Mouse (Mus musculus): ENCODE measurements around the gene Gm10392. TPM values are rescaled to one million over a fixed set of nuclear protein-coding genes. Genes with fewer than 3 reads are reported as not detected.

Gm10392 gene
- polyA plus RNA-seq, 1 experiment from 2014 or later = not detected

DNA sequence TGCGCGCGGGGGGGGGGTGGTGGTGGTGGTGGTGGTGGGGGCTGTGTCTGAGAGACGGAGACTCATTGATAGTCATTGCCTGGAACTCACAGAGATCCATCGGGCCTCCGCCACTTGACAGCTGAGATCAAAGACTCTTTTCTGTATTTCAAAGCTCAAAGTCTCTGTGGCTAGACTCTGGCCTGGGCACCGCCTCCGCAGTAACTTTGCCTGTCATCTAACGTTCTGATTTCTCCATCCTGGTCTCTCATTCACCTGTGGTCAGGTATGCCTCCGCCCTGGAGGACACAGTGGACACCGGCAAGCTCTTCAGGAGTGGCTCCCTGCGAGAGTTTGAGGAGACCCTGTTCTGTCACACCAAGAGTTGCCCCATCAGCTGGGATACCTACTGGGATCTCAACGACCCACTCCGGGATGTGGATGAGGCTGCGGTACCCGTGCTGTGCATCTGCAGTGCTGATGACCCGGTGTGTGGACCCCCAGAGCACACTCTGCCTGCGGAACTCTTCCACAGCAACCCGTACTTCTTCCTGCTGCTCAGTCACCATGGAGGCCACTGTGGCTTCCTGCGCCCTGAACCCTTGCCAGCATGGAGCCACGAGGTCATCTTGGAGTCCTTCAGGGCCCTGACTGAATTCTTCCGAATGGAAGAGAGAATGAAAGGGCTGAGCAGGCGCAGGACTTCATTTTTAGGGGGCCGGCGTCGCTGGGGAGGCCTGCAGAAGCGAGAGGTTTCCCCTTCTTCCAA, 773 bp downstream of the Gm10392 start:
- no peaks in the 10 kb centered on the region for H3K36me3 ChIP-seq (ENCODE audit: control insufficient read depth, insufficient read depth, low read length)
- H3K4me3 ChIP-seq (ENCODE audit: low read depth, low read length) = no peak overlapping the region
- no peak overlapping the region for H3K9ac ChIP-seq (ENCODE audit: low read depth, low read length)
- no peaks in the 10 kb centered on the region for H3K9me3 ChIP-seq (ENCODE audit: control insufficient read depth, low read length)
- H3K4me2 ChIP-seq (ENCODE audit: low read depth, low read length) = no peak overlapping the region
- peaks cover 28% of the 10 kb centered on the region for H3K27me3 ChIP-seq (replicated peaks; ENCODE audit: control insufficient read depth, insufficient read depth, low read length)
- ATAC-seq (ENCODE audit: low read depth) = no peak
- 79% methylated on average over 25 of the region's 27 CpGs for WGBS
- no peak for DNase-seq (ENCODE audit: low spot score)
- peaks cover 23% of the 10 kb centered on the region for H3K4me1 ChIP-seq (ENCODE audit: control insufficient read depth, insufficient read depth, low read length)
- no peak overlapping the region for H3K27ac ChIP-seq (replicated peaks; ENCODE audit: low read depth, low read length)

DNA sequence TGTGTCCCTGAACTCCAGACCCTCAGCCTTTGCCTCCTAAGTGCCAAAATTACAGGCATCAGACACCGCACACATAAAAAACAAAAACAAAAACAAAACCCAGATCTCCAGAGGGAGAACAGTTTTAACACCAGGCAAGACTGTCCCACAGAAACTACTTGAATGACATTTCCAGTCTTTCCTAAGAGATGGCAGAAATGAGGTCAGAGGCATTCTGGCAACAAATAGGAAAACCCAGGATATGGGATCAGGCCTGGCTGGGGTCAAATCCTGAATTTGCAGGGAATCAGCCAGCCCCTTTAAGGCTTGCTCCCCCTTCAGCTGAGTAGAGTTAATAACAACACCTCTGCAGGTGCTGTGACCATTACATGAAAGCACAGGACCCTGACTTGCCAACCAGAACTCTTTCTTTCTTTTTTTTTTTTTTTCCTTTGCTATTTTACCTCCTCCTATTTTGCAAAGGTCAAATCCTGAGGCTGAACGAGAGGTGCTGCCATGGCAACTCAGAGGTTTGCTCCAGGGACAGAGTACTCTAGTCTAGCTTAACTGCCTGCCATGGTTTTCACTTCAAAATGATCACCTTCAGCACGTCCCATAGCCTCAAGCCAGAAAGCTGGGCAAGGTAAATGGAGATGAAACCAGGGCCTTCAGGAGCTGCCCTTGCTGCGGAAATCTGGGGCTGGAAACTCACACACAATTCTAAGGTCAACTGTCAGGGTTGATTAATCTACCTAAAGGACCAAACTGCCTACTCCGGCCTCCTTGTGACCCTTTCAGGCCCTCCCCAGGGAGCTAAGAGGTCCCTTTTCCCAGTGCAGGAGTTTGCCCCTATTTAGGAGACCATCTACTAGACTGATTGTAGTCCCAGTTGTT, 2.2 kb downstream of the Gm10392 start:
- DNase-seq (ENCODE audit: low spot score) (no peak), ATAC-seq (ENCODE audit: low read depth) (no peak)
- Histone ChIP-seq H3K9ac (ENCODE audit: low read depth, low read length) (no peak overlapping the region), H3K4me1 (ENCODE audit: control insufficient read depth, insufficient read depth, low read length) (peaks cover 31% of the 10 kb centered on the region), H3K4me2 (ENCODE audit: low read depth, low read length) (no peak overlapping the region), H3K27ac (replicated peaks; ENCODE audit: low read depth, low read length) (no peak overlapping the region), H3K36me3 (ENCODE audit: control insufficient read depth, insufficient read depth, low read length) (no peaks in the 10 kb centered on the region), H3K9me3 (ENCODE audit: control insufficient read depth, low read length) (no peaks in the 10 kb centered on the region), H3K4me3 (ENCODE audit: low read depth, low read length) (no peak overlapping the region), H3K27me3 (replicated peaks; ENCODE audit: control insufficient read depth, insufficient read depth, low read length) (peaks cover 28% of the 10 kb centered on the region)
- 50% methylated on average over 5 of the region's 5 CpGs for WGBS

DNA sequence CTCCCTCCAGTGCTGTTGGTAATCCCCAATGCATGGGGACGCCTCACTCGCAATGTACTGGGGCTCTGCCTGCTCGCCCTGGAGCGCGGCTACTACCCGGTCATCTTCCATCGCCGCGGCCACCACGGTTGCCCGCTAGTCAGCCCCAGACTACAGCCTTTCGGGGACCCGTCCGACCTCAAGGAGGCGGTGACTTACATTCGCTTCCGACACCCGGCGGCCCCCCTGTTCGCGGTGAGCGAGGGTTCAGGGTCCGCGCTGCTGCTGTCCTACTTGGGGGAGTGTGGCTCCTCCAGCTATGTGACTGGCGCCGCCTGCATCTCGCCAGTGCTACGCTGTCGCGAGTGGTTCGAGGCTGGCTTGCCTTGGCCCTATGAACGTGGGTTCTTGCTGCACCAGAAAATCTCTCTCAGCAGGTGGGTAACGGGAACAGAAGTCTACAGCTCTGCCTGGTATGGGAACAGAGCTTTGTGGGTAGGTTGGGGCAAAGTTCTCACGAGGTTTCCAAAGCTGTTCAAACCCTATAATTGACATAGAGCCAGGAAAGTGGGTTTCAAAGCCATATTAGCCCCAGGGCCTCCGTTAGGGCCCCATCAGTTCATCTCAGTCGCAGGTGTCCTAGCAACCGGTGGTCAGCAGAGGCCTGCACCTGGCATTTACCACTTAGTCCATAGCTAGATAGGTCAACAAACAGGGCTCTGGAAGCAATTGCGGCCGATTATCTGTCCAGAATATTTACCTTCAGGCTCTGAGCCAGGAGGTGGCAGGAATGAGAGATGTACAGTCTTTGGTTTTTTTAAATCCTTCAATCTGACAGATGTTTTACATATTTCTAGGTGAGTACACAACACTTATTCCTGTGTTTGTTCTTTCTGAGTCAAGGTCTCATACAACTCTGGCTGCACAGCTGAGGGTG, 3.1 kb downstream of the Gm10392 start, which contains the start of gene Trp53i13:
Gene Trp53i13 (minus strand): TSS at position 344 of the 916 bp plus-strand sequence.
- 9% methylated on average over 31 of the region's 39 CpGs for WGBS
- Histone ChIP-seq H3K27ac (replicated peaks; ENCODE audit: low read depth, low read length) (no peak within 1 kb of the TSS), H3K9ac (ENCODE audit: low read depth, low read length) (peak within 1 kb of the TSS; percentile 61), H3K9me3 (ENCODE audit: control insufficient read depth, low read length) (no peaks in the 10 kb centered on the region), H3K36me3 (ENCODE audit: control insufficient read depth, insufficient read depth, low read length) (no peaks in the 10 kb centered on the region), H3K4me1 (ENCODE audit: control insufficient read depth, insufficient read depth, low read length) (peaks cover 34% of the 10 kb centered on the region), H3K4me2 (ENCODE audit: low read depth, low read length) (peak within 1 kb of the TSS; percentile 97), H3K27me3 (replicated peaks; ENCODE audit: control insufficient read depth, insufficient read depth, low read length) (peaks cover 28% of the 10 kb centered on the region), H3K4me3 (ENCODE audit: low read depth, low read length) (peak within 1 kb of the TSS; percentile 74)
- ATAC-seq (ENCODE audit: low read depth) (no peak), DNase-seq (ENCODE audit: low spot score) (no peak)

DNA sequence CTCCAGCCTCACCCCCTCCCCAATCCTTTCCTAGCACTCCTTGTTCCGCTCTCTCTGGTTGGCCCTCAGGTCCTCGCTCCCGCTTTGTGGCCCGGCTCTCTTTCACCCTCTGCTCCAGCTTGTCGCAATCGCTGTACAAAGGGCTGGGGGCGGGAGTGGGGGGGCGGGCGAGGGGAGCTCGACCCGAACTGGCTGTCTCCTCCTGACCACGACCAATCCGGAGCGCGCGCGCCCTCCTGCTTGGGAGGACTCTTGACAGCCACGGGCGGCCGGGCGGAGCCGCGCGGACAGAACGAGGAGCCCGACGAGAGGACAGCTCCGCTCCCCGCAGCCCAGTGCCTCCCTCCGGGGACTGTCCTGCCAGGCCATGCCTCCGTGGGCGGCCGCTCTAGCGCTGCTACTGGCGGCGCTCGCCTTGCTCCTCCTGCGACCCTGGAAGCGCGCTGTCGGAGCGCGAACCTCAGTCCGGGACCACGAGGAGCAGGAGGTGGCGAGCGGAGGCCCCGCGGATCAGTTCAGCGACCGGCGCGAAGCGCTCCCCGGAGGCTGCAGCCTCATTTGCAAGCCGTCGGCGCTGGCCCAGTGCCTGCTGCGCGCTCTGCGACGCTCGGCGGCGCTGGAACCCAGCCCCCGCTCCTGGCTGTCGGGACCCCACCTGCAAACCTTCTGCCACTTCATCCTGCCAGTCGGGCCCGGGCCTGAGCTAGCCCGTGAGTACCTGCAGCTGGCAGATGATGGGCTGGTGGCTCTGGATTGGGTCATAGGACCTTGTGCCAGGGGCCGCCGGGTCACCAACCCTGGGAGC, 4.0 kb downstream of the Gm10392 start, which contains the start of gene Abhd15:
Gene Abhd15 (plus strand): TSS at position 290 of the 805 bp plus-strand sequence.
- WGBS = 1% methylated on average over 37 of the region's 72 CpGs
- H3K36me3 ChIP-seq (ENCODE audit: control insufficient read depth, insufficient read depth, low read length) = no peaks in the 10 kb centered on the region
- H3K9me3 ChIP-seq (ENCODE audit: control insufficient read depth, low read length) = no peaks in the 10 kb centered on the region
- H3K4me3 ChIP-seq (ENCODE audit: low read depth, low read length) = peak within 1 kb of the TSS; percentile 74
- DNase-seq (ENCODE audit: low spot score) (peak; percentile 87), ATAC-seq (ENCODE audit: low read depth) (peak; percentile 47)
- peaks cover 30% of the 10 kb centered on the region for H3K4me1 ChIP-seq (ENCODE audit: control insufficient read depth, insufficient read depth, low read length)
- peak within 1 kb of the TSS; percentile 97 for H3K4me2 ChIP-seq (ENCODE audit: low read depth, low read length)
- no peak within 1 kb of the TSS for H3K27ac ChIP-seq (replicated peaks; ENCODE audit: low read depth, low read length)
- peak within 1 kb of the TSS; percentile 64 for H3K9ac ChIP-seq (ENCODE audit: low read depth, low read length)
- H3K27me3 ChIP-seq (replicated peaks; ENCODE audit: control insufficient read depth, insufficient read depth, low read length) = peaks cover 28% of the 10 kb centered on the region

DNA sequence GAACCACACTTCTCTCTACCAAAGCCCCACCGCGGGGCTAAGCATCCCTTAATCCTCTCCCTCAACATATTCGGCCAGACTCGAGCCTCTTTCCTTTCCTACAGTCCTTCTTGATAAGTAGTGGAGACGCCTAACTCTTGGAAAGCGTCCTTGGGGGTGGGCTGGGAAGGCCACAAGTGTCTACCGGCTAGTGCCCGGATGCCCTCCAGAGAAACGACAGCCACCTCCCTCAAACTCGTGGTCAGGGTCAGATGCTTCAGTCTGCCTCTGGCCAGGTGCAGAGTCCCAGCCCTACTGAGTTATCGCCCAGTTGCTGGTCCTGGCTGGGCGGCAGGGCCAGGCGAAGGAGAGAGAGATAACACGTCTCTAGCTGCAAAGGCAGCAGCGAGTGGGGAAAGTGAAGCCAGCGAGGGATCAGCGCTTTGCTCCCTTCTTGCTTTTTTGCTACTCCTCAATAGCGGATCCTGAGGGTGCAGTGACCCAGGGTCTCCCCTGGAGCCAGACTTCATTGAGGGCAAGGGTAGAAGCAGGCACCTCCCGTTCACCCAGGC, 4.6 kb downstream of the Gm10392 start:
- WGBS = 13% methylated on average over 19 of the region's 19 CpGs
- H3K4me1 ChIP-seq (ENCODE audit: control insufficient read depth, insufficient read depth, low read length) = peaks cover 30% of the 10 kb centered on the region
- H3K4me3 ChIP-seq (ENCODE audit: low read depth, low read length) = peak overlapping the region; percentile 74
- ATAC-seq (ENCODE audit: low read depth) = no peak
- DNase-seq (ENCODE audit: low spot score) = no peak
- H3K27ac ChIP-seq (replicated peaks; ENCODE audit: low read depth, low read length) = no peak overlapping the region
- no peaks in the 10 kb centered on the region for H3K9me3 ChIP-seq (ENCODE audit: control insufficient read depth, low read length)
- no peaks in the 10 kb centered on the region for H3K36me3 ChIP-seq (ENCODE audit: control insufficient read depth, insufficient read depth, low read length)
- H3K4me2 ChIP-seq (ENCODE audit: low read depth, low read length) = peak overlapping the region; percentile 97
- H3K27me3 ChIP-seq (replicated peaks; ENCODE audit: control insufficient read depth, insufficient read depth, low read length) = peaks cover 28% of the 10 kb centered on the region
- H3K9ac ChIP-seq (ENCODE audit: low read depth, low read length) = peak overlapping the region; percentile 61

DNA sequence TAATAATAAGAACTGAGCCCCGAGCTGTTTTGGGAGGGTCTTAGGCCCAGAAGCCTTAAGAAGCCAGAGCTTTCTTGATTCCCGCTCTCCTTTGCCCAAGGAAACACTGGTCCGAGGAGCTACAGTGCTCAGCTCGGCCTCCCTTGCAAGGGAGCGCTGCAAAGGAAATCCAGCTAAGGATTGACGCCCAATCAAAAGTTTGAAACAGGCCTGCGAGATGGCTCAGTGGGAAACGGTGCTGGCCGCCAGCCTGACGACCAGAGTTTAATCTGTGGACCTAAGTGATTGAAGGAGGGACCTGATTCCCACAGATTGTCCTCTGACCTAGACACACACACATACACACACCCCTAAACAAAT, 5.2 kb downstream of the Gm10392 start:
- Histone ChIP-seq H3K9me3 (ENCODE audit: control insufficient read depth, low read length) (no peaks in the 10 kb centered on the region), H3K36me3 (ENCODE audit: control insufficient read depth, insufficient read depth, low read length) (peaks cover 5% of the 10 kb centered on the region; the same call in 1 of the 2 replicates), H3K27me3 (replicated peaks; ENCODE audit: control insufficient read depth, insufficient read depth, low read length) (peaks cover 28% of the 10 kb centered on the region), H3K9ac (ENCODE audit: low read depth, low read length) (peak overlapping the region; percentile 64), H3K4me1 (ENCODE audit: control insufficient read depth, insufficient read depth, low read length) (peaks cover 30% of the 10 kb centered on the region), H3K4me2 (ENCODE audit: low read depth, low read length) (peak overlapping the region; percentile 97), H3K4me3 (ENCODE audit: low read depth, low read length) (peak overlapping the region; percentile 74), H3K27ac (replicated peaks; ENCODE audit: low read depth, low read length) (peak overlapping the region; percentile 2; the same call in 1 of the 2 replicates)
- DNase-seq (ENCODE audit: low spot score) (no peak), ATAC-seq (ENCODE audit: low read depth) (no peak)
- WGBS = 8% methylated on average over 10 of the region's 10 CpGs

DNA sequence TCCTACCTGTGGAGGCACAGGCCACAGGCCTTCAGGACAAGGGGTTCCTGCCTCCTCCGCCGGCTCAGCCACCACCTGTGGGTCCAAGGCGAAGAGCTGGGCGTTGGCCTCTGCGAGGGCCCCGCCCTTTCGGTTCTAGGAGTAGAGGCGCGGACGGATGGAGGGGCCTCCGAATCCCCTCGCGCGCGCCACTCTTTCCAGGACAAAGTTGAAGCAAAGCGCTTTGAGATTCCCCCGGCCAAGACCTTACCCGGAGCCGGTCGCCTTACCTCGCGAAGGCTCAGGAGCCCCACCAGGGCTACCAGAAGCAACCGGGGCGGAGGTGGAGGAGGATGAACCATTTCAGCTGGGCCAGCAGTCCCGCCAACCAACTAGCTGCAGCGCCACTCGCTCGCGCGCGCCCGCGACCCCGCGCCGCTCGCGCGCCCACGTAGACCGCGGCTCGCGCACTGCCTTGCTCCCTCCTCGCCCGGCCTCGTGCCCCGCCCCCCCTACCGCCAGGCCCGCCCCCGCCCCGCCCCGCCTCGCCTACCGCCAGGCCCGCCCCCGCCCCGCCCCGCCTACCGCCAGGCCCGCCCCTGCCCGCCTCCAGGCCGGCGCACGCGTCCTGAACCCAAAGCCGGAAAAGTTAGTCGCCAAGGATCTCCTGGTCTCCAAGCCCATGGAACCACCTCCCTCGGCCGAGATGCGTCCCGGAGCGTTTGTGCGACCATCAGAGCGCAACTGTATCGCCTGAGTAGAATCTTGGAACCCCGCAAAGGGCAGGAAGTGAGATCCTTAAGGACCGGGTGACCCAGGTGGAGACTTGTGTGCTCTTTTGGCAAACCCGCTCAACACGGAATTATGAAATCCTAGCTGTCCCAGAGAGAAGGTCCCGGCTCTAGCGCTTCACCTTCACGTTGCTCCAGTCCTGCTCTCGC, 5.8 kb downstream of the Gm10392 start:
- WGBS = under 1% methylated on average over 36 of the region's 84 CpGs
- peak overlapping the region; percentile 74 for H3K4me3 ChIP-seq (ENCODE audit: low read depth, low read length)
- peak; percentile 79 for ATAC-seq (ENCODE audit: low read depth)
- H3K4me1 ChIP-seq (ENCODE audit: control insufficient read depth, insufficient read depth, low read length) = peaks cover 36% of the 10 kb centered on the region
- H3K27me3 ChIP-seq (replicated peaks; ENCODE audit: control insufficient read depth, insufficient read depth, low read length) = peaks cover 28% of the 10 kb centered on the region
- H3K9ac ChIP-seq (ENCODE audit: low read depth, low read length) = peak overlapping the region; percentile 78
- H3K36me3 ChIP-seq (ENCODE audit: control insufficient read depth, insufficient read depth, low read length) = peaks cover 9% of the 10 kb centered on the region; the same call in 1 of the 2 replicates
- H3K4me2 ChIP-seq (ENCODE audit: low read depth, low read length) = peak overlapping the region; percentile 97
- peak overlapping the region; percentile 73 for H3K27ac ChIP-seq (replicated peaks; ENCODE audit: low read depth, low read length)
- no peaks in the 10 kb centered on the region for H3K9me3 ChIP-seq (ENCODE audit: control insufficient read depth, low read length)
- DNase-seq (ENCODE audit: low spot score) = peak; percentile 92
